Mouse (Mus musculus): ENCODE measurements around the gene Tiam2. TPM values are rescaled to one million over a fixed set of nuclear protein-coding genes. Genes with fewer than 3 reads are reported as not detected.

The Tiam2 gene
- polyA plus RNA-seq, 1 experiment from 2014 or later = 7.8 TPM

DNA sequence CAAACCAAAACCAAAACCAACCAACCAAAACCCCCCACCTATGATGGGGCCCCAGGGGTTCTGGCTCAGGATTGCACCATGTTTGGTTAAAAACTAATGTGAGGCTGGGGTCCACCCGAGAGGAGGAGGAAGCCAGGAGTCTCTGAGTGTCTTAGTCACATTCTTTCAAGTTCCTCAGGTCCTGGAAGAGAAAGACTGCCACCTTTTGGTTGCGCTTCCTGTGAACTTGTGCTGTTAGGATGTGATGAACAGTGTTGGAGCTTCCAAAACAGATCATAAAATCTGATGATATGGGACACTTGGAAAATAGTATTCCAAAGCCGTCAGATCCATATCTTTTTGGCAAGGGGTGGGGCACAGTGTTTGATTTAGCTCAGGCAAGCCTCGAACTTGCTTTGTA lies 174.6 kb downstream of the Tiam2 start:
- Histone ChIP-seq H3K36me3 (ENCODE audit: control insufficient read depth, insufficient read depth, low read length) (no peaks in the 10 kb centered on the region), H3K4me3 (ENCODE audit: low read depth, low read length) (no peak overlapping the region), H3K4me1 (ENCODE audit: control insufficient read depth, insufficient read depth, low read length) (no peaks in the 10 kb centered on the region), H3K4me2 (ENCODE audit: low read depth, low read length) (no peak overlapping the region), H3K9me3 (ENCODE audit: control insufficient read depth, low read length) (no peaks in the 10 kb centered on the region), H3K27ac (ENCODE audit: low read depth, low read length) (no peak overlapping the region), H3K27me3 (ENCODE audit: control insufficient read depth, insufficient read depth, low read length) (no peaks in the 10 kb centered on the region), H3K9ac (replicated peaks; ENCODE audit: low read depth, low read length) (no peak overlapping the region)
- ATAC-seq (ENCODE audit: low read depth) = no peak
- WGBS = 94% methylated on average over 4 of the region's 4 CpGs

DNA sequence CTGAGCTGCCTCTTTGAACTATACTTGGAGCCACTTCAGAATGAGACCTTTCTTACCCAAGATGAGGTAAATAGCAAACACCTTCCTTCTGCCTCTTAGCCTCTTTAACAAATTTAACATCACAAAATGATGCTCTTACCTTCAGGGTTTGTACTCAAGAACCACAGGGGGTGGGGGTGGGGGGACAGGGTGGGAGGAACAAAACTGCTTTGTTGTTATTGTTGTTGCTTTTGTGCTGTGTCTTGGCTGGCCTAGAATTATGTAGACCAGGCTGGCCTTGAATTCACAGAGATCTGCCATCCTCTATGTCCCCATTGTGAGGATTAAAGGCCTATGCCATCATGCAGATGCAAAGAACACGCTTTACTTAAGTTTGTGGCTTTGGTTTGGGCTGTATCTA lies 179.3 kb downstream of the Tiam2 start:
- Histone ChIP-seq H3K4me2 (ENCODE audit: low read depth, low read length) (no peak overlapping the region), H3K27me3 (ENCODE audit: control insufficient read depth, insufficient read depth, low read length) (no peaks in the 10 kb centered on the region), H3K4me3 (ENCODE audit: low read depth, low read length) (no peak overlapping the region), H3K36me3 (ENCODE audit: control insufficient read depth, insufficient read depth, low read length) (no peaks in the 10 kb centered on the region), H3K27ac (ENCODE audit: low read depth, low read length) (no peak overlapping the region), H3K9me3 (ENCODE audit: control insufficient read depth, low read length) (no peaks in the 10 kb centered on the region), H3K9ac (replicated peaks; ENCODE audit: low read depth, low read length) (no peak overlapping the region), H3K4me1 (ENCODE audit: control insufficient read depth, insufficient read depth, low read length) (no peaks in the 10 kb centered on the region)
- 86% methylated on average over 1 of the region's 1 CpGs for WGBS
- ATAC-seq (ENCODE audit: low read depth) = no peak

DNA sequence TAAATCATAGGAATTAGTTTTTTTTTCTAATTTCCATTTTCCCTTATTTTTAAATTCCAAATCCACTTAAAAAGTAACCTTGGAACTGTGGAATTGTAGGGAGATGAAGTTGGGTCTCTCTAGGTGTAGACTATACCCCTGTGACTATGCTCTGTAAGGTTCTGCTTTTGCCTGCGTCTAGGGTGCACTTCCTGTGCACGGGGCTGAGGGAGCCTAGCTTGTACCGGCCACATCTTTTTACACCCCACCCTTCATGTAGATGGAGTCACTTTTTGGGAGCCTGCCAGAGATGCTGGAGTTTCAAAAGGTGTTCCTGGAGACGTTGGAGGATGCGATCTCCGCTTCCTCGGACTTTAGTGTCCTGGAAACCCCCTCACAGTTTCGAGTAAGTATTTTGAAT lies 180.1 kb downstream of the Tiam2 start:
- ATAC-seq (ENCODE audit: low read depth) = no peak
- Histone ChIP-seq H3K27me3 (ENCODE audit: control insufficient read depth, insufficient read depth, low read length) (no peaks in the 10 kb centered on the region), H3K4me1 (ENCODE audit: control insufficient read depth, insufficient read depth, low read length) (no peaks in the 10 kb centered on the region), H3K9me3 (ENCODE audit: control insufficient read depth, low read length) (no peaks in the 10 kb centered on the region), H3K9ac (replicated peaks; ENCODE audit: low read depth, low read length) (no peak overlapping the region), H3K36me3 (ENCODE audit: control insufficient read depth, insufficient read depth, low read length) (no peaks in the 10 kb centered on the region), H3K27ac (ENCODE audit: low read depth, low read length) (no peak overlapping the region), H3K4me3 (ENCODE audit: low read depth, low read length) (no peak overlapping the region), H3K4me2 (ENCODE audit: low read depth, low read length) (no peak overlapping the region)
- 91% methylated on average over 8 of the region's 8 CpGs for WGBS

DNA sequence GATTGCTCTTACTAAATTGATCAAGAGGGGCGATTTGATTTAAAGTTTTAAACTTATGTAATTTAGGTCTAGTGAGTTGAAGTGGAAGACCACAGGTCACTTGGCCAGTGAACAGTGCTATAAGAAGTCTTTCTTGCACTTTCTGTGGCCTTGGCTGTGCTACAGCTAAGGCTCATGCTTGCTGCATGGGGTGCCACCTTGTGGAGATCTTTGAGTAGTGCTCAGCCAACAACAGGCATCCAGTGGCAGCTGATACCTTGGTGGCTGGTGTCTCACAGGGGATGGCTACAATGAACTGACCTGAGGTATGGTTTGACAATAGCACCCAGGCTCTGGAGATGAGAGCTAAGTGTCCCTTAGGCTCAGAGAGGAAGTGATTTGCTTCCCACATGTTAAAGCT lies 183.5 kb downstream of the Tiam2 start:
- Histone ChIP-seq H3K4me3 (ENCODE audit: low read depth, low read length) (no peak overlapping the region), H3K4me2 (ENCODE audit: low read depth, low read length) (no peak overlapping the region), H3K9ac (replicated peaks; ENCODE audit: low read depth, low read length) (no peak overlapping the region), H3K36me3 (ENCODE audit: control insufficient read depth, insufficient read depth, low read length) (no peaks in the 10 kb centered on the region), H3K9me3 (ENCODE audit: control insufficient read depth, low read length) (no peaks in the 10 kb centered on the region), H3K27me3 (ENCODE audit: control insufficient read depth, insufficient read depth, low read length) (no peaks in the 10 kb centered on the region), H3K4me1 (ENCODE audit: control insufficient read depth, insufficient read depth, low read length) (no peaks in the 10 kb centered on the region), H3K27ac (ENCODE audit: low read depth, low read length) (no peak overlapping the region)
- ATAC-seq (ENCODE audit: low read depth) = peak; percentile 75; the same call in 1 of the 2 replicates
- 33% methylated on average over 1 of the region's 1 CpGs for WGBS

DNA sequence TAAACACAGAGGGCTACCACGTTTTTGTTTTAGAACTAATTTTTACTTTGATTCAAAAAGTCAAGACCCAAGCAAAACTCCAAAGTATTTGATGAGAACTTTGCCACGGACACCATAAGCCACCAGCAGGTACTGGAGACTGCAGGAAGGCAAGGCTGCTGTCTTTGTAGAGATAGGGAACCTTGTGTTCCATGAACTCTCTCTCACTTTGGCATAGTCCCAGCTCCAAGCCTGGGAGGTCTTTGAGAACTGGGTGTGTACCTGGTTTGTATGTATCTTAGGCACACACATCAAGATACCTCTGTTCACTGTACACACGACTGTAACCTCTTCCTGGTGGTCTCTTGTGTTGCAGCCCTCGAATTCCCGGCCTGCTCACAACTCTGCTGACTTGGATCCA lies 187.9 kb downstream of the Tiam2 start:
- ATAC-seq (ENCODE audit: low read depth) = no peak
- Histone ChIP-seq H3K4me2 (ENCODE audit: low read depth, low read length) (no peak overlapping the region), H3K36me3 (ENCODE audit: control insufficient read depth, insufficient read depth, low read length) (no peaks in the 10 kb centered on the region), H3K9me3 (ENCODE audit: control insufficient read depth, low read length) (no peaks in the 10 kb centered on the region), H3K4me3 (ENCODE audit: low read depth, low read length) (no peak overlapping the region), H3K27ac (ENCODE audit: low read depth, low read length) (no peak overlapping the region), H3K9ac (replicated peaks; ENCODE audit: low read depth, low read length) (no peak overlapping the region), H3K27me3 (ENCODE audit: control insufficient read depth, insufficient read depth, low read length) (no peaks in the 10 kb centered on the region), H3K4me1 (ENCODE audit: control insufficient read depth, insufficient read depth, low read length) (no peaks in the 10 kb centered on the region)
- 85% methylated on average over 5 of the region's 5 CpGs for WGBS

DNA sequence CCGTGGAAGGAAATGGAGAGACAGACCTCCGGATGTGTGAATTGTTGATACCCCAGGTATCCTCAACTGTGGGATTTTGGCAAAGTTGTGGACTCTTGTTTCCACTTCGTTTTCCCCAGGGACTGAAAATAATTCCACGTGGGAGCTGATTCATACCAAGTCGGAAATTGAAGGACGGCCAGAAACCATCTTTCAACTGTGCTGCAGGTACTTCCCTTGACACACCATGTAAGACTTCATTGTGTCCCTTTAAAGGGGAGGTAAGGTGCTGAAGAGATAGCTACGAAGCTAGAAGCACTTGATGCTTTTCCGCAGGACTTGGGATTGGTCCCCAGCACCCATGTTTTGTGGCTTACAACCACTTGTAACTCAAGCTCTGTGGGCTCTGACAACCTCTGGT lies 189.5 kb downstream of the Tiam2 start:
- H3K4me1 ChIP-seq (ENCODE audit: control insufficient read depth, insufficient read depth, low read length) = no peaks in the 10 kb centered on the region
- no peak for ATAC-seq (ENCODE audit: low read depth)
- no peak overlapping the region for H3K4me2 ChIP-seq (ENCODE audit: low read depth, low read length)
- no peak overlapping the region for H3K4me3 ChIP-seq (ENCODE audit: low read depth, low read length)
- WGBS = 96% methylated on average over 8 of the region's 8 CpGs
- H3K9me3 ChIP-seq (ENCODE audit: control insufficient read depth, low read length) = no peaks in the 10 kb centered on the region
- no peaks in the 10 kb centered on the region for H3K36me3 ChIP-seq (ENCODE audit: control insufficient read depth, insufficient read depth, low read length)
- H3K9ac ChIP-seq (replicated peaks; ENCODE audit: low read depth, low read length) = no peak overlapping the region
- H3K27me3 ChIP-seq (ENCODE audit: control insufficient read depth, insufficient read depth, low read length) = no peaks in the 10 kb centered on the region
- H3K27ac ChIP-seq (ENCODE audit: low read depth, low read length) = no peak overlapping the region

DNA sequence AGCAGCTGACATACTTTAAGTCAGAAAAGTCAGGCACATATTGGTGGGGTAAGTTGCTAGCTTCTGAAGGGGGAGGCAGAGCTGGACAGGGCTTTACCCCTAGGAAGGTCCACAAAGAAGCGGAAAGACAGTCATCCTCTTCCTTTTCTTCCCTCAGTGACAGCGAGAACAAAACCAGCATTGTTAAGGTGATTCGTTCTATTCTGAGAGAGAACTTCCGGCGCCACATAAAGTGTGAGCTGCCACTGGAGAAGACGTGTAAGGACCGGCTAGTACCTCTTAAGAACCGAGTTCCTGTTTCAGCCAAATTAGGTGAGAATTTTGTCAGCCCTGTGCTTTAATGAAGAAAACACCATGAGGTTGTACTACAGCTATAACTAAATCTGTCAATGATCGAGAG lies 190.0 kb downstream of the Tiam2 start:
- WGBS = 24% methylated on average over 9 of the region's 9 CpGs
- Histone ChIP-seq H3K9ac (replicated peaks; ENCODE audit: low read depth, low read length) (no peak overlapping the region), H3K9me3 (ENCODE audit: control insufficient read depth, low read length) (no peaks in the 10 kb centered on the region), H3K4me1 (ENCODE audit: control insufficient read depth, insufficient read depth, low read length) (no peaks in the 10 kb centered on the region), H3K27ac (ENCODE audit: low read depth, low read length) (no peak overlapping the region), H3K4me3 (ENCODE audit: low read depth, low read length) (no peak overlapping the region), H3K27me3 (ENCODE audit: control insufficient read depth, insufficient read depth, low read length) (no peaks in the 10 kb centered on the region), H3K4me2 (ENCODE audit: low read depth, low read length) (no peak overlapping the region), H3K36me3 (ENCODE audit: control insufficient read depth, insufficient read depth, low read length) (no peaks in the 10 kb centered on the region)
- ATAC-seq (ENCODE audit: low read depth) = no peak

DNA sequence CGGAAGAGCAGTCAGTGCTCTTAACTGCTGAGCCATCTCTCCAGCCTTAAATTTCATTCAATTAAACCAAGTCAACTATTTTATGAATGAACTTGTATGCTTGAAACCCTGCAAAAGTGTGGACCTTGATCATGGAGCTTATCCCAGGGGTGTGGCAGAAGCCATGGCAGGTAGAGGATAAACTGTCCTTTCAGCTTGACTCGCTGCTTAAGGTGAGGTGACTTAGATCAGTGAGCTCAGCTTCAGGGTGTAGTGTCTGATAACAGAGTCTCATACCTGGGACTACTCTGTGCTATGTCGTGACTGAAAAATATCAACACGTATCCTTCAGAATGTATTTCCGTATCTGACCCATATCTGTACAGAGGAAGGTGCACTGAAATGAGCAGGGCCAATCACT lies 194.0 kb downstream of the Tiam2 start:
- Histone ChIP-seq H3K4me1 (ENCODE audit: control insufficient read depth, insufficient read depth, low read length) (no peaks in the 10 kb centered on the region), H3K9me3 (ENCODE audit: control insufficient read depth, low read length) (no peaks in the 10 kb centered on the region), H3K4me3 (ENCODE audit: low read depth, low read length) (no peak overlapping the region), H3K27ac (ENCODE audit: low read depth, low read length) (no peak overlapping the region), H3K9ac (replicated peaks; ENCODE audit: low read depth, low read length) (no peak overlapping the region), H3K4me2 (ENCODE audit: low read depth, low read length) (no peak overlapping the region), H3K36me3 (ENCODE audit: control insufficient read depth, insufficient read depth, low read length) (no peaks in the 10 kb centered on the region), H3K27me3 (ENCODE audit: control insufficient read depth, insufficient read depth, low read length) (no peaks in the 10 kb centered on the region)
- WGBS = 97% methylated on average over 5 of the region's 5 CpGs
- no peak for ATAC-seq (ENCODE audit: low read depth)

DNA sequence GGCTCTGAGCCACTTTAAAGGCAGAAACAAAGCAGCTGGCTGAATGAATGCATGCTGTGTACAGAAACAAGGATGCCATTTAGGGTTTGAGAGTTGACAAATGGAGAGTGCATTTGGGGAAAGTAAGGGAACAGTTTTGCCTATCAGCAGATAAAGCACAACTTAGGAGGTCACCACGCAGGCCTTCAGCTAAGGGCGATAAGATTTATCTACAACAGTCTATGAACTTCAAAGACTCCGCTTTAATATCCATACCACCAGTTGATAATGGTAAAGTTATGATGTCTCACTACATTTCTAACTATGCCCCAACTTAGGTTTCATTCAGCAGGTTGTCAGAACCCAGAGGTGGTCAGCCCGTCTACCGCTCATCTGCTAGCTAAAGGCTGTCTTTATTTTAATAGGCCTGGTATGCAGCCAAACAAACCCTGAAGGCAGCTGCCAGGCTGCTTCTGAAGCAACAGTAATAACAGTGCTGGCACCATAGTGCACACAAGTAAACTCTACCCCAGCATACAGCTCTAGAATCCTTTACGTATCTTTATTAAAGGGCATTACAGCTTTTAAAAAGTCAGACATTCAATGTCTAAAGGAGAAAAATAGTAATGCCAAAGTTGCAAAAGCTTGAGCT lies 201.6 kb downstream of the Tiam2 start:
- no peak for ATAC-seq (ENCODE audit: low read depth)
- H3K4me2 ChIP-seq (ENCODE audit: low read depth, low read length) = no peak overlapping the region
- WGBS = 66% methylated on average over 6 of the region's 6 CpGs

More for the DNA sequence above, 201.6 kb downstream of the Tiam2 start:
- Histone ChIP-seq H3K9me3 (ENCODE audit: control insufficient read depth, low read length) (no peaks in the 10 kb centered on the region), H3K4me3 (ENCODE audit: low read depth, low read length) (no peak overlapping the region), H3K4me1 (ENCODE audit: control insufficient read depth, insufficient read depth, low read length) (no peaks in the 10 kb centered on the region), H3K36me3 (ENCODE audit: control insufficient read depth, insufficient read depth, low read length) (no peaks in the 10 kb centered on the region), H3K27me3 (ENCODE audit: control insufficient read depth, insufficient read depth, low read length) (no peaks in the 10 kb centered on the region), H3K9ac (replicated peaks; ENCODE audit: low read depth, low read length) (no peak overlapping the region), H3K27ac (ENCODE audit: low read depth, low read length) (no peak overlapping the region)

All from neural tube, embryonic 14.5 days (tissue).